Mouse (Mus musculus): ENCODE results near the gene Olfr223. TPM values are rescaled to one million over a fixed set of nuclear protein-coding genes. Genes with fewer than 3 reads are reported as not detected.

Olfr223 gene
- polyA plus RNA-seq, 1 experiment from 2014 or later, result not detected

GRCm38 (mm10) chr11:59575726-59576125 lies 17.4 kb downstream of the Olfr223 start:
- Histone ChIP-seq H3K9me3 (replicated peaks; ENCODE audit: control insufficient read depth, low read length) (no peaks in the 10 kb centered on the region), H3K4me1 (ENCODE audit: control insufficient read depth, insufficient read depth, low read length) (no peaks in the 10 kb centered on the region), H3K27me3 (ENCODE audit: control insufficient read depth, insufficient read depth, low read length) (peaks cover 17% of the 10 kb centered on the region), H3K36me3 (ENCODE audit: control insufficient read depth, insufficient read depth) (no peaks in the 10 kb centered on the region), H3K4me2 (ENCODE audit: low read depth, low read length) (no peak overlapping the region), H3K9ac (ENCODE audit: low read length) (no peak overlapping the region), H3K4me3 (ENCODE audit: low read length) (no peak overlapping the region), H3K27ac (ENCODE audit: low read length) (no peak overlapping the region)
- no peak for ATAC-seq (replicated peaks; ENCODE audit: extremely low read depth, insufficient read depth, low FRiP score)
- 50% methylated on average over 9 of the region's 9 CpGs for WGBS

- H3K4me3 ChIP-seq (ENCODE audit: low read length), result no peak overlapping the region
- no peaks in the 10 kb centered on the region for H3K36me3 ChIP-seq (ENCODE audit: control insufficient read depth, insufficient read depth)
- no peak for ATAC-seq (replicated peaks; ENCODE audit: extremely low read depth, insufficient read depth, low FRiP score)
- no peak overlapping the region for H3K9ac ChIP-seq (ENCODE audit: low read length)
- WGBS, result 58% methylated on average over 3 of the region's 3 CpGs
- H3K4me2 ChIP-seq (ENCODE audit: low read depth, low read length), result no peak overlapping the region
- no peak overlapping the region for H3K27ac ChIP-seq (ENCODE audit: low read length)
- peaks cover 22% of the 10 kb centered on the region for H3K27me3 ChIP-seq (ENCODE audit: control insufficient read depth, insufficient read depth, low read length)
- H3K9me3 ChIP-seq (replicated peaks; ENCODE audit: control insufficient read depth, low read length), result no peaks in the 10 kb centered on the region
- H3K4me1 ChIP-seq (ENCODE audit: control insufficient read depth, insufficient read depth, low read length), result no peaks in the 10 kb centered on the region
These were observed 23.8 kb downstream of the Olfr223 start for GRCm38 (mm10) chr11:59569306-59569705.

GRCm38 (mm10) chr11:59562837-59563236 lies 30.3 kb downstream of the Olfr223 start:
- Histone ChIP-seq H3K4me3 (ENCODE audit: low read length) (no peak overlapping the region), H3K27ac (ENCODE audit: low read length) (no peak overlapping the region), H3K9me3 (replicated peaks; ENCODE audit: control insufficient read depth, low read length) (no peaks in the 10 kb centered on the region), H3K4me2 (ENCODE audit: low read depth, low read length) (no peak overlapping the region), H3K36me3 (ENCODE audit: control insufficient read depth, insufficient read depth) (no peaks in the 10 kb centered on the region), H3K27me3 (ENCODE audit: control insufficient read depth, insufficient read depth, low read length) (peaks cover 2% of the 10 kb centered on the region; the same call in 1 of the 2 replicates), H3K9ac (ENCODE audit: low read length) (no peak overlapping the region), H3K4me1 (ENCODE audit: control insufficient read depth, insufficient read depth, low read length) (no peaks in the 10 kb centered on the region)
- 66% methylated on average over 9 of the region's 9 CpGs for WGBS
- no peak for ATAC-seq (replicated peaks; ENCODE audit: extremely low read depth, insufficient read depth, low FRiP score)

- no peak for ATAC-seq (replicated peaks; ENCODE audit: extremely low read depth, insufficient read depth, low FRiP score)
- no peak overlapping the region for H3K4me2 ChIP-seq (ENCODE audit: low read depth, low read length)
- H3K36me3 ChIP-seq (ENCODE audit: control insufficient read depth, insufficient read depth), result no peaks in the 10 kb centered on the region
- H3K27ac ChIP-seq (ENCODE audit: low read length), result no peak overlapping the region
- no peak overlapping the region for H3K4me3 ChIP-seq (ENCODE audit: low read length)
- no peak overlapping the region for H3K9ac ChIP-seq (ENCODE audit: low read length)
- no peaks in the 10 kb centered on the region for H3K4me1 ChIP-seq (ENCODE audit: control insufficient read depth, insufficient read depth, low read length)
- WGBS, result 86% methylated on average over 4 of the region's 4 CpGs
- H3K9me3 ChIP-seq (replicated peaks; ENCODE audit: control insufficient read depth, low read length), result no peaks in the 10 kb centered on the region
- no peaks in the 10 kb centered on the region for H3K27me3 ChIP-seq (ENCODE audit: control insufficient read depth, insufficient read depth, low read length)
These were observed 30.8 kb downstream of the Olfr223 start for GRCm38 (mm10) chr11:59562336-59562735.

- WGBS, result 58% methylated on average over 3 of the region's 3 CpGs
- H3K9me3 ChIP-seq (replicated peaks; ENCODE audit: control insufficient read depth, low read length), result no peaks in the 10 kb centered on the region
- H3K9ac ChIP-seq (ENCODE audit: low read length), result no peak overlapping the region
- H3K36me3 ChIP-seq (ENCODE audit: control insufficient read depth, insufficient read depth), result no peaks in the 10 kb centered on the region
- no peaks in the 10 kb centered on the region for H3K27me3 ChIP-seq (ENCODE audit: control insufficient read depth, insufficient read depth, low read length)
- no peak overlapping the region for H3K4me2 ChIP-seq (ENCODE audit: low read depth, low read length)
- no peak for ATAC-seq (replicated peaks; ENCODE audit: extremely low read depth, insufficient read depth, low FRiP score)
- no peaks in the 10 kb centered on the region for H3K4me1 ChIP-seq (ENCODE audit: control insufficient read depth, insufficient read depth, low read length)
- no peak overlapping the region for H3K4me3 ChIP-seq (ENCODE audit: low read length)
- no peak overlapping the region for H3K27ac ChIP-seq (ENCODE audit: low read length)
These were observed 32.2 kb downstream of the Olfr223 start for GRCm38 (mm10) chr11:59560906-59561305.

GRCm38 (mm10) chr11:59554535-59554934 lies 38.6 kb downstream of the Olfr223 start:
- no peaks in the 10 kb centered on the region for H3K9me3 ChIP-seq (replicated peaks; ENCODE audit: control insufficient read depth, low read length)
- WGBS, result 75% methylated on average over 8 of the region's 8 CpGs
- no peak overlapping the region for H3K27ac ChIP-seq (ENCODE audit: low read length)
- no peaks in the 10 kb centered on the region for H3K36me3 ChIP-seq (ENCODE audit: control insufficient read depth, insufficient read depth)
- H3K4me2 ChIP-seq (ENCODE audit: low read depth, low read length), result no peak overlapping the region
- H3K9ac ChIP-seq (ENCODE audit: low read length), result no peak overlapping the region
- no peaks in the 10 kb centered on the region for H3K4me1 ChIP-seq (ENCODE audit: control insufficient read depth, insufficient read depth, low read length)
- H3K27me3 ChIP-seq (ENCODE audit: control insufficient read depth, insufficient read depth, low read length), result no peaks in the 10 kb centered on the region
- H3K4me3 ChIP-seq (ENCODE audit: low read length), result no peak overlapping the region
- no peak for ATAC-seq (replicated peaks; ENCODE audit: extremely low read depth, insufficient read depth, low FRiP score)

- WGBS, result 89% methylated on average over 11 of the region's 11 CpGs
- Histone ChIP-seq H3K4me3 (ENCODE audit: low read length) (no peak overlapping the region), H3K27me3 (ENCODE audit: control insufficient read depth, insufficient read depth, low read length) (no peaks in the 10 kb centered on the region)
These were observed 39.0 kb downstream of the Olfr223 start for GRCm38 (mm10) chr11:59554127-59554526.

GRCm38 (mm10) chr11:59544005-59544404 lies 49.1 kb downstream of the Olfr223 start:
- Histone ChIP-seq H3K4me1 (ENCODE audit: control insufficient read depth, insufficient read depth, low read length) (no peaks in the 10 kb centered on the region), H3K27me3 (ENCODE audit: control insufficient read depth, insufficient read depth, low read length) (no peaks in the 10 kb centered on the region), H3K4me3 (ENCODE audit: low read length) (no peak overlapping the region), H3K36me3 (ENCODE audit: control insufficient read depth, insufficient read depth) (no peaks in the 10 kb centered on the region), H3K9me3 (replicated peaks; ENCODE audit: control insufficient read depth, low read length) (no peaks in the 10 kb centered on the region), H3K9ac (ENCODE audit: low read length) (no peak overlapping the region), H3K4me2 (ENCODE audit: low read depth, low read length) (no peak overlapping the region), H3K27ac (ENCODE audit: low read length) (no peak overlapping the region)
- ATAC-seq (replicated peaks; ENCODE audit: extremely low read depth, insufficient read depth, low FRiP score), result no peak
- 79% methylated on average over 9 of the region's 9 CpGs for WGBS

More at GRCm38 (mm10) chr11:59554127-59554526, 39.0 kb downstream of the Olfr223 start:
- no peaks in the 10 kb centered on the region for H3K9me3 ChIP-seq (replicated peaks; ENCODE audit: control insufficient read depth, low read length)
- H3K36me3 ChIP-seq (ENCODE audit: control insufficient read depth, insufficient read depth), result no peaks in the 10 kb centered on the region
- H3K4me1 ChIP-seq (ENCODE audit: control insufficient read depth, insufficient read depth, low read length), result no peaks in the 10 kb centered on the region
- H3K9ac ChIP-seq (ENCODE audit: low read length), result no peak overlapping the region
- ATAC-seq (replicated peaks; ENCODE audit: extremely low read depth, insufficient read depth, low FRiP score), result no peak
- H3K4me2 ChIP-seq (ENCODE audit: low read depth, low read length), result no peak overlapping the region
- no peak overlapping the region for H3K27ac ChIP-seq (ENCODE audit: low read length)

GRCm38 (mm10) chr11:59543376-59543775 lies 49.7 kb downstream of the Olfr223 start:
- 74% methylated on average over 3 of the region's 3 CpGs for WGBS
- no peak overlapping the region for H3K9ac ChIP-seq (ENCODE audit: low read length)
- H3K27ac ChIP-seq (ENCODE audit: low read length), result no peak overlapping the region
- no peaks in the 10 kb centered on the region for H3K36me3 ChIP-seq (ENCODE audit: control insufficient read depth, insufficient read depth)
- H3K9me3 ChIP-seq (replicated peaks; ENCODE audit: control insufficient read depth, low read length), result no peaks in the 10 kb centered on the region
- no peaks in the 10 kb centered on the region for H3K4me1 ChIP-seq (ENCODE audit: control insufficient read depth, insufficient read depth, low read length)
- no peak for ATAC-seq (replicated peaks; ENCODE audit: extremely low read depth, insufficient read depth, low FRiP score)
- H3K4me3 ChIP-seq (ENCODE audit: low read length), result no peak overlapping the region
- no peaks in the 10 kb centered on the region for H3K27me3 ChIP-seq (ENCODE audit: control insufficient read depth, insufficient read depth, low read length)
- H3K4me2 ChIP-seq (ENCODE audit: low read depth, low read length), result no peak overlapping the region

- Histone ChIP-seq H3K27me3 (ENCODE audit: control insufficient read depth, insufficient read depth, low read length) (no peaks in the 10 kb centered on the region), H3K4me1 (ENCODE audit: control insufficient read depth, insufficient read depth, low read length) (no peaks in the 10 kb centered on the region), H3K4me2 (ENCODE audit: low read depth, low read length) (no peak overlapping the region), H3K36me3 (ENCODE audit: control insufficient read depth, insufficient read depth) (no peaks in the 10 kb centered on the region), H3K4me3 (ENCODE audit: low read length) (no peak overlapping the region), H3K9me3 (replicated peaks; ENCODE audit: control insufficient read depth, low read length) (no peaks in the 10 kb centered on the region), H3K27ac (ENCODE audit: low read length) (no peak overlapping the region), H3K9ac (ENCODE audit: low read length) (no peak overlapping the region)
- 65% methylated on average over 6 of the region's 6 CpGs for WGBS
- ATAC-seq (replicated peaks; ENCODE audit: extremely low read depth, insufficient read depth, low FRiP score), result no peak
These were observed 50.6 kb downstream of the Olfr223 start for GRCm38 (mm10) chr11:59542442-59542841.

All from heart, embryonic 16.5 days (tissue).